Mouse (Mus musculus): Measurements from ENCODE around the gene Pvr. TPM values are rescaled to one million over a fixed set of nuclear protein-coding genes. Genes with fewer than 3 reads are reported as not detected.

Gene Pvr
- polyA plus RNA-seq, 1 experiment from 2014 or later = 8.9 TPM

DNA sequence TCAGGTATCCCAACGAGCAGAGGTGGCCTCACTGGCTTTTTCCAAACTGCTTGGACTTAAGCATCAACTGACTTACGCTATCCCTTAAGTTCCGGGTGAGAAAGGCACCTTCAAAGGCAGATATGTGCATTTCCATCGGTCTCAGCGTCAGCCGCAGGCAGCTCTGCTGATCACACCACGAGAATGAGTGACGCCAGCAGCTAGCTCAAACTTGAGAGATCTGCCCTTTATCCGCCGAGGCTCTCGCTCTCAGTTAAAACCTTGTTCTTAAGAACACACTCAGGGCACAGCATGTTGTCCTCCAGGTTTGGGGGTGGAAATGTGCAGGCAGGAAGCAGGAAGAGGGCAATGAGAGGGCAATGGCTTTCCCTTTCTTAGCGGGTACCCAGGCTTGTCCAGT, 28.0 kb upstream of the Pvr start:
- Histone ChIP-seq H3K4me2 (no peak overlapping the region), H3K9ac (no peak overlapping the region), H3K36me3 (no peaks in the 10 kb centered on the region), H3K9me3 (no peaks in the 10 kb centered on the region), H3K4me1 (replicated peaks) (no peaks in the 10 kb centered on the region), H3K27ac (replicated peaks) (no peak overlapping the region), H3K27me3 (no peaks in the 10 kb centered on the region), H3K4me3 (no peak overlapping the region)
- no peak for ATAC-seq (ENCODE audit: low read depth)
- WGBS = 83% methylated on average over 12 of the region's 12 CpGs

DNA sequence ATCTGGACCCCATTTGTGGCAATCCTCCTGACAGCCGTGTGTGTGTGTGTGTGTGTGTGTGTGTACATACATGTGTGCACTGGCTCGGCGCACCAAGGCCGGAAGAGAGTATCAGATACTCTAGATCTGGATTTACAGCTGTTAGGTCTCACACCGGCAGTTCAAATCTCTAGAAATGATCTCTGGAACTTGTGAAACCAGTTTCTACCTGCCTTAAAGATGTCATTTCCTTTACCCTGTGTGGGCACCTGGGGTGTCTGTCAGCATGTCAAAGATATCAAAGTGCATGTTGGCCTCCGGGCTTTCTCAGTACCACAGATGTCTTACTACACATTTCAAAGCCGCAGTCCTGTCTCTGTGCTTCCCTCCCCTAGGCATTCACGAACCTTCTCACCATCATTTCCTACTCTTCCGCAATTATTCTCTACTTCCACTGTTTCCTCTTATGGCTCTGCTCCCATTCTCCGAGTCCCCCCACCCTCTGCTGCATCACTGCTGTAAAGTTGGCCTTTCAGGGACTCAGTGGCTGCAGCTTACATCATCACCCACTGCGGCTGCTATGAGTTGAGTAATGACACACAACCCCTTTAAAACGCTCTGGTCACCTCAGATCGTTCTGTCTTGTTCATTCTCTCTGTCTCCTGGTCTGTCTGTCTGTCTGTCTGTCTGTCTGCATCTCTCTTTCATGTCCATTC, 25.0 kb upstream of the Pvr start:
- H3K4me2 ChIP-seq = no peak overlapping the region
- no peaks in the 10 kb centered on the region for H3K36me3 ChIP-seq
- no peaks in the 10 kb centered on the region for H3K27me3 ChIP-seq
- WGBS = 86% methylated on average over 13 of the region's 13 CpGs
- no peaks in the 10 kb centered on the region for H3K9me3 ChIP-seq
- no peak overlapping the region for H3K9ac ChIP-seq
- ATAC-seq (ENCODE audit: low read depth) = no peak
- H3K4me3 ChIP-seq = no peak overlapping the region
- no peak overlapping the region for H3K27ac ChIP-seq (replicated peaks)
- H3K4me1 ChIP-seq (replicated peaks) = no peaks in the 10 kb centered on the region

DNA sequence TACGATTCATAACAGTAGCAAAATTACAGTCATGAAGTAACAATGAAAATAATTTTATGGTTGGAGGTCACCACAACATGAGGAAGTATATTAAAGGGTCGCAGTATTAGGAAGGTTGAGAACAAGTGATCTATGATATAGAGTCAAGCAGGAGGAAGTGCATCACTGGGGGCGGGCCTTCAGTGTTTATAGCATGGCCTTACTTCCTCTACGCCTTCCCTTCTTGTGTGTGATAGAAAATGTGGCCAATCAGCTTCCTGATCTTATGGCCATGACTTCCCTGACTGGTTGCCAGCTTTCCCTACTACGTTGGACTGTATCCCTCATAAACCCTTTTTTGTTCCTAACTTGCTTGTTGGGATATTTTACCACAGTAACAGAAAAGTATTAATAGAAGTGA, 24.2 kb upstream of the Pvr start:
- Histone ChIP-seq H3K27me3 (no peaks in the 10 kb centered on the region), H3K4me1 (replicated peaks) (no peaks in the 10 kb centered on the region), H3K4me3 (no peak overlapping the region), H3K9me3 (no peaks in the 10 kb centered on the region), H3K36me3 (no peaks in the 10 kb centered on the region), H3K4me2 (no peak overlapping the region), H3K9ac (no peak overlapping the region), H3K27ac (replicated peaks) (no peak overlapping the region)
- ATAC-seq (ENCODE audit: low read depth) = no peak
- 87% methylated on average over 5 of the region's 5 CpGs for WGBS

DNA sequence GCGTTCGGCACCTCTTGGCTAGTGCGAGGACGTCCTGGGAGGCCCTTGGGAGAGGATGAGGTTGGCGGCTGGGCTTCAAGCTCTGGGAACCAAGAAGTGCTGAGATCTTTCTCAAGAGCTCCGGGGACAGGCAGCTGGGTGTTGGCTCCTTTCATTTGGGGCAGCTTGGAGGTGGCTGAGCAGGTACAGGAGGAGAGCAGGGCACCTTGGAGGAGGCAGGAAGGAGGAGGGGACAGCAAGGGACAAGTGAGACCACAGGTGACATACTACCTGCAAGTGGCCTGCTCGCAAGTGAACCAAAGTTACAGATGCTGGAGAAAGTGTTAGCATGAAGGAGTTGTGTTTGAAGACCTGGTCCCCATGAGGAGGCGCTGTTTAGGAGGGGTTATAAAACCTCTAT, 23.7 kb upstream of the Pvr start:
- Histone ChIP-seq H3K36me3 (no peaks in the 10 kb centered on the region), H3K9me3 (no peaks in the 10 kb centered on the region), H3K9ac (no peak overlapping the region), H3K27me3 (no peaks in the 10 kb centered on the region), H3K27ac (replicated peaks) (no peak overlapping the region), H3K4me3 (no peak overlapping the region), H3K4me2 (no peak overlapping the region), H3K4me1 (replicated peaks) (no peaks in the 10 kb centered on the region)
- ATAC-seq (ENCODE audit: low read depth) = no peak
- WGBS = 90% methylated on average over 8 of the region's 8 CpGs

DNA sequence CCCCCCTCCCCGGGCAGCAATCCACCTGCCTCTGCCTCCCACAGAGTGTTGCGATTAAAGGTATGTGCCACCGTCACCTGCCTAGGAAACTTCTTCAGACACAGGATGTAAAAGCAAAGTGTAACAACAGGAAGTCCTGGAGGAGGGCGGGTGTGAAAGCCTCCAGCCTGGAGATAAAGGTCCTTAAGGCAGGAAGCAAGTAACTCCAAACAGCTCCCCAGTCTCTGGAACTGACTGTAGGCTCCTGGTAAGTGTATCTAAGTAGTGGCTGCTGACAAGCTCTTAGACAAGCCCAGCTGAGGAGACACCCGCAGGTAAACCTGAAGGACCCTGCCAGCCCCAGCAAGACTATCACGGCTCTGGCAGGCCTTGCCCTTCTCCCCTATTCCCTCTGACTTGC, 19.3 kb upstream of the Pvr start:
- Histone ChIP-seq H3K4me3 (no peak overlapping the region), H3K9ac (no peak overlapping the region), H3K4me2 (no peak overlapping the region), H3K27ac (replicated peaks) (no peak overlapping the region), H3K4me1 (replicated peaks) (no peaks in the 10 kb centered on the region), H3K9me3 (no peaks in the 10 kb centered on the region), H3K27me3 (no peaks in the 10 kb centered on the region), H3K36me3 (no peaks in the 10 kb centered on the region)
- 42% methylated on average over 5 of the region's 6 CpGs for WGBS
- ATAC-seq (ENCODE audit: low read depth) = no peak

DNA sequence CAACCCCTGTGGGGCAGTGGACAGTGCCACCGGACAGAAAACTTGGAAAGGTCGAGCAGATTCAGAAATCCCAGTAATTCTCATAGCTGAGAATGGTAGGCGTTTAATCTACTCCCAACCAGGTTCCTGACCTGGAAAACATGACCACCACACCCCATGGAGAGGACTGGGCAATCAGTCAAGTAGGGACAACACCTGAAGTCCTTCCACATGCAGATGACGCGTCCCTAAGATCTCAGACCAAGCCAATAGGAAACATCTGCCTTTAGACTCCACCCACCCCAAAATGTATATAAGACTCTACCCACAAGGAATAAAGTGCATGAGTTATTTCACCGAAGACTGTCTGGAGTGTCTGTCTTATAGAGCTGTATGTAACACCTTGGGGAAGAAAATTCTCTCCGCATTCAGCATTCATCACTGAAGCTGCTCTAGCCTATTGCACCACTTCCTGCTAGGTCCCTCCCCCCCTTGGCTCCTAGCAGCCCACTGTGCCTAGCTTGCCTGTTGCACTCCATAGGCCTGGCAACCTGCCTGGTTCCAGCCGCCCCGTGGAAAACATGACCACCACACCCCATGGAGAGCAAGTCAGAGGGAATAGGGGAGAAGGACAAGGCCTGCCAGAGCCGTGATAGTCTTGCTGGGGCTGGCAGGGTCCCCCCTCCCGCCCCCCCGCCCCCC, 18.7 kb upstream of the Pvr start:
- no peak overlapping the region for H3K27ac ChIP-seq (replicated peaks)
- H3K4me3 ChIP-seq = no peak overlapping the region
- H3K9ac ChIP-seq = no peak overlapping the region
- H3K9me3 ChIP-seq = no peaks in the 10 kb centered on the region
- H3K4me2 ChIP-seq = no peak overlapping the region
- no peaks in the 10 kb centered on the region for H3K36me3 ChIP-seq
- ATAC-seq (ENCODE audit: low read depth) = no peak
- H3K4me1 ChIP-seq (replicated peaks) = no peaks in the 10 kb centered on the region
- 69% methylated on average over 10 of the region's 12 CpGs for WGBS
- no peaks in the 10 kb centered on the region for H3K27me3 ChIP-seq

DNA sequence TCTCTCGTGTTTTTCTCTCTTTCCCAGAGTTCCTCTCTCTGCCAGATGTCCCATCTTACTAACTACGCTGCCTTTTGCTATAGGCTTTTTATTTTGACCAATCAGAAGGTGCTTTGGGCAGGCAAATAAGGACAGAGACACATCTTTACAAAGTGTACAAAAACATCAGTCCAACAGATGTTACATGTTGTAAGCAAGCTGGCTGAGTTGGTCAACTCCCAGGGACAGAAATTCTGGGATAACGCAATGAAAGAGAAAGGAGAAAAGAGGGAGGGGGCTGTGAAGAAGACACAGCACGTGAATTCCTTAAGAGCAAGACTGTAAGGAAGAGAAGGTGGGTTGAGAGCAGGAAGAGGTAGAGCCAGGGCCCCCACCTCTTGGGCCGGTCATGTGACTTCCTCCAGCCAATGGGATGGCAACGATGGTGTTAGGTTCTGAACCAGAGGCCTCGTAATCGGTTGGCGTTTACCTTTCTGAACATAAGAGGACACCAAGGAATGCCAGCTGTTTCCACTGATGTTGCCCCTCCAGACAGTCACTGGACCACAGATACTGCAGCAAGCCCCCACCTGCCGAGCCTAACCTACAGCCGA, 16.4 kb upstream of the Pvr start:
- H3K36me3 ChIP-seq = no peaks in the 10 kb centered on the region
- no peaks in the 10 kb centered on the region for H3K27me3 ChIP-seq
- no peak overlapping the region for H3K4me3 ChIP-seq
- no peak for ATAC-seq (ENCODE audit: low read depth)
- no peak overlapping the region for H3K4me2 ChIP-seq
- 0 out of 2 replicates have a peak, but pooled peaks cover 7% of the 10 kb centered on the region for H3K4me1 ChIP-seq (replicated peaks)
- H3K9ac ChIP-seq = no peak overlapping the region
- H3K9me3 ChIP-seq = no peaks in the 10 kb centered on the region
- WGBS = 84% methylated on average over 11 of the region's 11 CpGs
- no peak overlapping the region for H3K27ac ChIP-seq (replicated peaks)

DNA sequence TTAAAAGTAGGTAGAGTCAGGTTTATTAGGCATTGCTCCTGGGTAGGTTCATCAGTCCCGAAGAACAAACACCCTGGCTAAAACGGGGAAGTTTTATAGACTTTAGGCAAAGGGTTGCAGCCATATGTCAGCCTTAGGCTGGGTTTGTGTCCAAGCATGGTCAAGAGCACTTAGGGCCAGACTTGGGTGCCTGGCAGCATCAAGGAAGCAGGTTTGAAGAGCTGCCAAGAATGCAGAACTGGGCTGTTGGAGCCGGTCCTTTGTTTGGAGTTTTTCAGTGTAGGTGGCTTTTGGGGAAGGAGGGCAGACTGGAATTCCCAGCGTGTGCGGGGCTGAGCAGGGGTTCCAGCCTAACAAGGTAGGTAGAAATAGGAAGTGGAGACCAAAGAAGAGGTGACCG, 15.0 kb upstream of the Pvr start:
- Histone ChIP-seq H3K27me3 (0 out of 2 replicates have a peak, but pooled peaks cover 3% of the 10 kb centered on the region), H3K36me3 (no peaks in the 10 kb centered on the region), H3K4me1 (replicated peaks) (0 out of 2 replicates have a peak, but pooled peaks cover 7% of the 10 kb centered on the region), H3K4me2 (no peak overlapping the region), H3K27ac (replicated peaks) (no peak overlapping the region), H3K9me3 (no peaks in the 10 kb centered on the region), H3K9ac (no peak overlapping the region), H3K4me3 (no peak overlapping the region)
- WGBS = 80% methylated on average over 6 of the region's 6 CpGs
- ATAC-seq (ENCODE audit: low read depth) = no peak

DNA sequence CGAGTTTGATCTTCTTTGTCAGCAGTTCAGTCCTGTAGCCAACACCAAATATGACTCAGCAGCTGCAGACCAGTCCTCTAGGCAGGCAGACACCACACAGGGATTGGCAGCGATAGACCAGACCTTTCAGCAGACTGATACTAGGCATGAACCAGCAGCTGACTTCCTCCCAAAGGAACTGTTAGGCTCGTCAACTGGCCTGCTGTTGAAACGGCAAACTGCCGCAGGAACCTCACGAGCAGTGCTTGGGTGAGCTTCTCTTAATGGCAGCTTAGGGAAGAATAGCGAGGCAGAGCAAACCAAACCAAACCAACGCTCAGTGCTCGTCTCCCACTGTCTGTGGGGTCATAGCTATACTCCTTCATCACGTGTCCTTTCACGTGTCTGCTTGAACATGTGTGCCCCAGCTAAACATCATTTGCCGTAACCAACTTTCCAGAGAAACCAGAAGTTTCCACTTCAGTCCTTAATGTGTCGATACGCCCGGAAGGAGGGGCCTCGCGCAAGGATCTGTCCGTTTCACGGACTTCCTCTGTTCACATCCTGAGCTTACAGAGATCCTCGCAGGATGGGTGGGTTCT, 14.3 kb upstream of the Pvr start:
- Histone ChIP-seq H3K36me3 (no peaks in the 10 kb centered on the region), H3K4me3 (no peak overlapping the region), H3K9me3 (no peaks in the 10 kb centered on the region), H3K27ac (replicated peaks) (no peak overlapping the region), H3K4me1 (replicated peaks) (0 out of 2 replicates have a peak, but pooled peaks cover 7% of the 10 kb centered on the region), H3K4me2 (no peak overlapping the region), H3K9ac (no peak overlapping the region), H3K27me3 (0 out of 2 replicates have a peak, but pooled peaks cover 3% of the 10 kb centered on the region)
- 82% methylated on average over 20 of the region's 20 CpGs for WGBS
- ATAC-seq (ENCODE audit: low read depth) = no peak

DNA sequence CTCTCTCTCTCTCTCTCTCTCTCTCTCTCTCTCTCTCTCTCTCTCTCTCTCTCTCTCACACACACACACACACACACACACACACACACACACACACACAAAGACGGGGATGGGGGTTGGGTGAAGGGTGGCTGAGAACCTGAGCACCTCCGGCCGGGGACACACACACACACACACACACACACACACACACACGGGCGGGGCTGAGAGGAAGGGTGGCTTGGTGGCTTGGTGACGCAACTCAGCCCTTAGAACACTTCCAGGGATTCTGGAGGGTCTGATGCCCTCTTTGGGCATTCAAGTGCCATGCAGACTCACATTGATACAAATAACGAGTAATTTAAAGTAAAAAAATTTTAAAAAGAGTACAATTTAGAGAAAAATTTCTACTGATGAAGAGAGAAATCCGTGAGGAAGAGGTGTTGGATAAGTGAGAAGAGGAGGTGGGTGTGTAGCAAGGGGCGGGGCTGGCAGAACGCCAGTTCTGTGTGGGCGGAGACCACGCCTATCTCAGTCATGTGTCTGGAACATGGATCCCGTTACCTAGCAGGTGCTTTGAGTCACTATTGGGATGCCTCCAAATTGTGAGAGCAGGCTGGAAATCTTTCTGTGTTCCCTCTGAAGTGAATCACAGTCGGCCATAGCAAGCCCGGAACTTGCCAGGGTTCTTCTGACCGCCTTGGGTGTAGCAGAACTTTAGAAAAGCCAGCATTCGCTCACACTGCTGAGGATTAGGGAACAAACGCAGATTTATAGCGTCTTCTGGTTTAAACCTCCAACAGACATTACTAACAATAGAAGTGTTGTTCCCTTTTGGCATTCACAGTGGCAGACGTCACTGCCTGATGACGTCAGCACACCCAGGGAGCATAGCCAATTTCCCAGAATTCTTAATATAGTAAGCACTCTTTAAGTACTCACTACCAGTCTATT, 12.2 kb upstream of the Pvr start:
- H3K4me3 ChIP-seq = peak overlapping the region; percentile 28
- peak overlapping the region; percentile 55 for H3K4me2 ChIP-seq
- H3K9me3 ChIP-seq = no peaks in the 10 kb centered on the region
- peak overlapping the region; percentile 52; the same call in 1 of the 2 replicates for H3K9ac ChIP-seq
- H3K27me3 ChIP-seq = 0 out of 2 replicates have a peak, but pooled peaks cover 3% of the 10 kb centered on the region
- peak overlapping the region; percentile 52; the same call in 1 of the 2 replicates for H3K27ac ChIP-seq (replicated peaks)
- peak; percentile 76 for ATAC-seq (ENCODE audit: low read depth)
- H3K36me3 ChIP-seq = no peaks in the 10 kb centered on the region
- 22% methylated on average over 20 of the region's 21 CpGs for WGBS
- H3K4me1 ChIP-seq (replicated peaks) = 0 out of 2 replicates have a peak, but pooled peaks cover 7% of the 10 kb centered on the region

DNA sequence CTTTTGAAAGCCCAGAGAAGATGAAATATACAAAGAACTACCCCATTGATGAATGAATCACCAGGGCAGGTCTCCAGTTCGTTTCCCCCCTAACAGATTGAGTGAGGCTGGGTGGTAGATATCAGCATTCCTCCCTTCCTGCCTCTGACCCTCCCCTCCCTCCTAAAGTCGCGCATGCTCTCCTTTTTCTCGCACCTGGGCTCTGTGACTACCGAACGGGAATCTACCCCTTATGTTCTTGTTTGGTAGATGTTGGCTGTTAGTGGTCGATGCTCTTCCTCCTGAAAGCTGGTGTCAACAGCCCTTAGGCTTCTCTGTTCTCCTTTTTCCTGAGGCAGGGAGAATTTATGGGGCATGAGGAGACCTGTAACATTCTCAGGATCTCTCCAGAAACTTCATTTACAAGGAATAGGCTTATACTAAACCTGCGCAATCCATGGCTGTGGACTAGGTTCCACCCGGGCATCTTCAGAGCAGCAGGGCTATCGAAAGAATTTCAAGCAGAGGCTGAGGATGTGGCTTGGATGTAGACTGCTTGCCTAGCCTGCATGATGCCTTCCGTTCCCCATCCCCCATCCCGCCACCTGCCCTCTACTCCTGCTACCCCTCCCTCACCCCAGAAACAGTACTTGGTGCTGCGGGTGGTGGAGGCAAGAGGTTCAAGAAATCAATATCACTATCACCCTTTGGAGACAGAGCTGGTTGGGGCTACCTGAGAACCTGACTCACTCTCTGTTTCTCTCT, 11.3 kb upstream of the Pvr start:
- peak overlapping the region; percentile 52; the same call in 1 of the 2 replicates for H3K9ac ChIP-seq
- H3K27ac ChIP-seq (replicated peaks) = no peak overlapping the region
- no peaks in the 10 kb centered on the region for H3K9me3 ChIP-seq
- 25% methylated on average over 13 of the region's 13 CpGs for WGBS
- H3K27me3 ChIP-seq = 0 out of 2 replicates have a peak, but pooled peaks cover 3% of the 10 kb centered on the region
- no peak overlapping the region for H3K4me3 ChIP-seq
- no peaks in the 10 kb centered on the region for H3K36me3 ChIP-seq
- peak; percentile 57; the same call in 1 of the 2 replicates for ATAC-seq (ENCODE audit: low read depth)
- 0 out of 2 replicates have a peak, but pooled peaks cover 7% of the 10 kb centered on the region for H3K4me1 ChIP-seq (replicated peaks)
- peak overlapping the region; percentile 55 for H3K4me2 ChIP-seq

Measured in neural tube, embryonic 13.5 days (tissue).